Mouse (Mus musculus) kidney, embryonic 14.5 days (tissue): ENCODE results near the gene Dtnb. TPM values are rescaled to one million over a fixed set of nuclear protein-coding genes. Genes with fewer than 3 reads are reported as not detected.

Experiments used
- microRNA-seq: library from miRNA; unstranded; fragments of <30 nt; microRNA quantifications from one replicate; pipeline ENCODE4, GENCODE M21; 2016
- polyA plus RNA-seq: library from polyadenylated mRNA; unstranded; fragments of >200 nt; fragmentation: Nextera tagmentation; extraction: Ambion mirVana; gene quantifications from 2 replicates; pipeline ENCODE4 v1.2.1, GENCODE M21; 2014

Dtnb gene
- polyA plus RNA-seq, 1 experiment from 2014 or later = 59.5 TPM

Small RNA genes lying within 50 kb of the gene (microRNA-seq; reads per million reads assigned to microRNA genes)
- not detected for gene Gm26050

Other genes with a start within 250 kb of the Dtnb start
- 8.3 and 10.5 TPM in 2 replicates for gene Kif3c, start 207.2 kb upstream of the Dtnb start, polyA plus RNA-seq
- gene Asxl2, start 145.5 kb upstream of the Dtnb start, polyA plus RNA-seq = 13.9 and 25.4 TPM in 2 replicates
- gene Dnmt3a, start 233.6 kb downstream of the Dtnb start, polyA plus RNA-seq = 59.9 and 87.9 TPM in 2 replicates